Mouse (Mus musculus) layer of hippocampus, adult 9-10 months (tissue): ENCODE measurements at regions not wholly inside any gene's neighbourhood (a gene's known extent, or its start where the extent isn't known, plus 50 kb on each side); places are given as distances from the start of the nearest gene placed in this dataset.
A peak's percentile ranks its signal among the peaks of the same experiment; 100 is the strongest.

Experiments
- DNase-seq: peaks from one replicate; pipeline ENCODE4 v3.0.0; 2022; ENCODE audit warnings: low spot score

- DNase-seq: no peak
Measured at GRCm38 (mm10) chr4:140320120-140320921, 73.7 kb upstream of the Igsf21 start.

GRCm38 (mm10) chr4:140312635-140313034, 66.1 kb upstream of the Igsf21 start:
- no peak for DNase-seq

- DNase-seq: no peak
Measured at GRCm38 (mm10) chr4:140307481-140307880, 60.9 kb upstream of the Igsf21 start.

- DNase-seq: no peak
Measured at GRCm38 (mm10) chr4:140304960-140305359, 58.4 kb upstream of the Igsf21 start.

- DNase-seq: no peak
Measured at GRCm38 (mm10) chr4:140301661-140302060, 55.1 kb upstream of the Igsf21 start.

GRCm38 (mm10) chr4:140297912-140298620, 51.5 kb upstream of the Igsf21 start:
- DNase-seq: peak; percentile 37
